Mouse (Mus musculus) neural tube, embryonic 13.5 days (tissue): Measurements from ENCODE around the gene Slc8a3. TPM values are rescaled to one million over a fixed set of nuclear protein-coding genes. Genes with fewer than 3 reads are reported as not detected.
A peak's percentile ranks its signal among the peaks of the same experiment; 100 is the strongest.

Experiments used
- ATAC-seq: fragments of 200-750 bp; cut with Nextera tagmentation; 2 replicates; pipeline ENCODE4 v1.8.0; 2017; ENCODE audit warnings: low read depth, mild to moderate bottlenecking, moderate TSS enrichment, moderate library complexity
- H3K27ac ChIP-seq: fragments of 300-500 bp; sonication (generic); replicated peaks from 2 replicates; pipeline ENCODE4 v1.5.1; 2015; ENCODE audit warnings: moderate library complexity, mild to moderate bottlenecking, inconsistent platforms
- H3K27me3 ChIP-seq: fragments of 300-500 bp; sonication (generic); 2 replicates; pipeline ENCODE4 v1.6.1; 2015; ENCODE audit warnings: mild to moderate bottlenecking, inconsistent platforms
- H3K36me3 ChIP-seq: fragments of 300-500 bp; sonication (generic); 2 replicates; pipeline ENCODE4 v1.6.1; 2015; ENCODE audit warnings: mild to moderate bottlenecking, inconsistent platforms
- H3K4me1 ChIP-seq: fragments of 300-500 bp; sonication (generic); replicated peaks from 2 replicates; pipeline ENCODE4 v1.6.1; 2015; ENCODE audit warnings: inconsistent platforms
- H3K4me2 ChIP-seq: fragments of 300-500 bp; sonication (generic); 2 replicates; pipeline ENCODE4 v1.6.1; 2015; ENCODE audit warnings: inconsistent platforms, mild to moderate bottlenecking, moderate library complexity
- H3K4me3 ChIP-seq: fragments of 300-500 bp; sonication (generic); 2 replicates; pipeline ENCODE4 v1.5.1; 2015; ENCODE audit warnings: mild to moderate bottlenecking, inconsistent platforms
- H3K9ac ChIP-seq: fragments of 300-500 bp; sonication (generic); 2 replicates; pipeline ENCODE4 v1.6.1; 2015; ENCODE audit warnings: moderate library complexity, mild to moderate bottlenecking, inconsistent platforms
- H3K9me3 ChIP-seq: fragments of 300-500 bp; sonication (generic); 2 replicates; pipeline ENCODE4 v1.6.1; 2016; ENCODE audit warnings: inconsistent platforms
- WGBS: fragments of 180-500 bp; shearing (Covaris S2); methylation state at CpG from one replicate; pipeline ENCODE4 v1.1.7; 2015; 5-methylcytosine and 5-hydroxymethylcytosine counted together
- polyA plus RNA-seq: library from polyadenylated mRNA; unstranded; fragments of >200 nt; fragmentation: Nextera tagmentation; extraction: Ambion mirVana; gene quantifications from 2 replicates; pipeline ENCODE4 v1.2.1, GENCODE M21; 2015

The Slc8a3 gene
- polyA plus RNA-seq, 1 experiment from 2014 or later, result 5.2 TPM

DNA sequence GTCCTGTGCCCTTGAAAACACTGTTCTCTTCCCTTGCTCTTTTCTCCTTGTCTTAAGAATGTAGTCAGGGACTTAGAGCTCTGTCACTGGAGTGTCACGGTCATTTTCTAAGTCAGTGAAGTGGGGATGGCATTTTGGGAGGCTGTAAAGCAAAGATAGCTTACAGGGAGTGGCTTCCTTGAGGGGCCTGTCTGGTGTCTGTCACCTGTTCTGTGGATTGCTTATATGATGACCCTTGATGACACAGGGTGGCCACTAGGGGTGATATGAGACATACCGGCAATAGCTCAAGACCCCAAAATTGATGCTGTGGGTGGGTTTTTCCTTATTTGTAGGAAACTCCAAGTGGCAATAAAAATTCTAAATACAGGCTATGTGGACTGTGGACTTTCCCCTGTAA, 164.5 kb downstream of the Slc8a3 start:
- H3K9me3 ChIP-seq, result no peaks in the 10 kb centered on the region
- WGBS, result 74% methylated on average over 2 of the region's 2 CpGs
- H3K4me1 ChIP-seq, result peaks cover 21% of the 10 kb centered on the region
- H3K27ac ChIP-seq, result no peak overlapping the region
- H3K4me3 ChIP-seq, result no peak overlapping the region
- no peak overlapping the region for H3K4me2 ChIP-seq
- no peaks in the 10 kb centered on the region for H3K36me3 ChIP-seq
- ATAC-seq, result no peak
- no peak overlapping the region for H3K9ac ChIP-seq
- peaks cover 30% of the 10 kb centered on the region for H3K27me3 ChIP-seq

DNA sequence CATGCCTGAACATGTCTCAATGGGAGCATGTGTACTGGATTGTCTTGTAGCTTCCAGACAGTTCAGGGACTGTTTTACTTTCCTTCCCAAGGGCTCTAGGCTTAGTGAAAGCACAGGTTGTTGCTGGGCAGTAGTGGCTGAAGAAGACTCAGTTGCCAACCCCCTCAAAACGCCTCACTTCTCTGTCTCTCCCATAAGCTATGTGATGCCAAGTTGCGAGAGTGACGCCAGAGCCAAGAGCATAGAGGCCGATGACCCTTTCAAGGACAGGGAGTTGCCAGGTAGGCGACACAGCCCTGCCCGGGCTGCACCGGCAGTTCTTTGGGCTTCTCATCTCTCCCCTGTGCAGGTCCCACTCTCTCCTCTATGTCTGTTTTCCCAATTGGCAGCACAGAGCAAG, 164.9 kb downstream of the Slc8a3 start:
- ATAC-seq, result no peak
- no peak overlapping the region for H3K9ac ChIP-seq
- no peak overlapping the region for H3K27ac ChIP-seq
- peaks cover 35% of the 10 kb centered on the region for H3K27me3 ChIP-seq
- 92% methylated on average over 7 of the region's 7 CpGs for WGBS
- H3K9me3 ChIP-seq, result no peaks in the 10 kb centered on the region
- no peak overlapping the region for H3K4me3 ChIP-seq
- H3K36me3 ChIP-seq, result no peaks in the 10 kb centered on the region
- no peak overlapping the region for H3K4me2 ChIP-seq
- peaks cover 21% of the 10 kb centered on the region for H3K4me1 ChIP-seq

GRCm38 (mm10) chr12:81167142-81167541, 165.8 kb downstream of the Slc8a3 start:
- Histone ChIP-seq H3K4me1 (peaks cover 21% of the 10 kb centered on the region), H3K27ac (peak overlapping the region; percentile 70), H3K4me2 (no peak overlapping the region), H3K9ac (0 out of 2 replicates have a peak overlapping the region, but pooled peaks have one; percentile 42), H3K27me3 (peaks cover 37% of the 10 kb centered on the region), H3K4me3 (no peak overlapping the region), H3K9me3 (no peaks in the 10 kb centered on the region), H3K36me3 (no peaks in the 10 kb centered on the region)
- peak; percentile 47; the same call in 1 of the 2 replicates for ATAC-seq
- WGBS, result 18% methylated on average over 9 of the region's 9 CpGs

DNA sequence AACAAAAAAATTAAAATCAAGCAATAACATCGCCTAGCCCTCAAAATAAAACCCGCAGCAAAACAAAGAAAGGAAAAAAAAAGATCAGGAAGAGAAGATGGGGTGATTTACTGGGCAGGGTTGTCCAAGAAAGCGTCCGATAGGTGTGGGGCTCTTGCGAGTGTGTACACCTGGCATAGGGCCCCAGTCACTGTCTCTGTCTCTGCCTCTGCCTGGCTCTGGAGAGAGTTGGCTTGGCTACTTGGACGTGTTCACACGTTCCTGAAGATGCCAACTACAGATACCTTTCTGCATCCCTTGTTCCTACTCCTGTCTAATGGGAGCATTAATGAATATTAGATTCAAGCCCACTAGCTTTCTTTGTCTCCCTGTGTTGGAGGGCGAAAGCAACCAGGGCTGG, 166.4 kb downstream of the Slc8a3 start:
- Histone ChIP-seq H3K27ac (peak overlapping the region; percentile 70), H3K36me3 (no peaks in the 10 kb centered on the region), H3K4me3 (no peak overlapping the region), H3K9ac (peak overlapping the region; percentile 42; the same call in 1 of the 2 replicates), H3K9me3 (no peaks in the 10 kb centered on the region), H3K27me3 (peaks cover 37% of the 10 kb centered on the region), H3K4me1 (peaks cover 21% of the 10 kb centered on the region), H3K4me2 (peak overlapping the region; percentile 24; the same call in 1 of the 2 replicates)
- 23% methylated on average over 8 of the region's 8 CpGs for WGBS
- peak; percentile 52; the same call in 1 of the 2 replicates for ATAC-seq

GRCm38 (mm10) chr12:81166092-81166491, 166.9 kb downstream of the Slc8a3 start:
- Histone ChIP-seq H3K4me1 (peaks cover 21% of the 10 kb centered on the region), H3K9ac (peak overlapping the region; percentile 42; the same call in 1 of the 2 replicates), H3K4me3 (no peak overlapping the region), H3K4me2 (peak overlapping the region; percentile 24), H3K27me3 (peaks cover 37% of the 10 kb centered on the region), H3K9me3 (no peaks in the 10 kb centered on the region), H3K36me3 (no peaks in the 10 kb centered on the region), H3K27ac (peak overlapping the region; percentile 39; the same call in 1 of the 2 replicates)
- ATAC-seq, result peak; percentile 89
- WGBS, result 5% methylated on average over 10 of the region's 10 CpGs

DNA sequence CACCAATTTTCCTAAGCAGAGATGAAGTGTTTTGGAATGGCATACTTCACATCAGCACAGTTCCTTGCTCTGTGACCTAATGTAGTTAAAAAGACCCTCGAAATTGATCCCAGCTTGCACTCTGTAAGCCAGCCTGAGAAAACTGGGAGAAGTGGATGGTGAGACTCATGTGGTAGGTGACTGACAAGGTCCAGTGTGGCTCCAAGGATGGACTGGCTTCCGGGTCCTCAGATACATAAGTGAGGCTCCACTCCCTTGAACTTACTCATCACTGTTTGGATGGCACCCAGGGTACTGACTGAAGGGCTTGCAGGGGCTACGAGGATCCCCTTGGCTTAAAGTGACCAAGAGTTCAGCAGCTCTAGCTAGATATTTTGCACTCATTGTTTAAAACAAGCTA, 169.4 kb downstream of the Slc8a3 start:
- Histone ChIP-seq H3K4me2 (no peak overlapping the region), H3K4me3 (no peak overlapping the region), H3K27ac (no peak overlapping the region), H3K9ac (no peak overlapping the region), H3K4me1 (peaks cover 21% of the 10 kb centered on the region), H3K9me3 (no peaks in the 10 kb centered on the region), H3K27me3 (peaks cover 34% of the 10 kb centered on the region), H3K36me3 (no peaks in the 10 kb centered on the region)
- ATAC-seq, result no peak
- WGBS, result 93% methylated on average over 3 of the region's 3 CpGs

- Histone ChIP-seq H3K4me1 (peaks cover 21% of the 10 kb centered on the region), H3K36me3 (no peaks in the 10 kb centered on the region), H3K4me2 (no peak overlapping the region), H3K27ac (no peak overlapping the region), H3K9ac (no peak overlapping the region), H3K9me3 (no peaks in the 10 kb centered on the region), H3K27me3 (peaks cover 30% of the 10 kb centered on the region), H3K4me3 (no peak overlapping the region)
- no peak for ATAC-seq
- WGBS, result 80% methylated on average over 3 of the region's 3 CpGs
Observed at GRCm38 (mm10) chr12:81163131-81163530, 169.8 kb downstream of the Slc8a3 start.

GRCm38 (mm10) chr12:81161282-81161681, 171.7 kb downstream of the Slc8a3 start:
- H3K4me1 ChIP-seq, result peaks cover 9% of the 10 kb centered on the region
- no peaks in the 10 kb centered on the region for H3K9me3 ChIP-seq
- H3K27ac ChIP-seq, result no peak overlapping the region
- no peak overlapping the region for H3K9ac ChIP-seq
- WGBS, result 87% methylated on average over 2 of the region's 2 CpGs
- H3K36me3 ChIP-seq, result no peaks in the 10 kb centered on the region
- no peak overlapping the region for H3K4me3 ChIP-seq
- no peak for ATAC-seq
- peaks cover 15% of the 10 kb centered on the region for H3K27me3 ChIP-seq
- no peak overlapping the region for H3K4me2 ChIP-seq

DNA sequence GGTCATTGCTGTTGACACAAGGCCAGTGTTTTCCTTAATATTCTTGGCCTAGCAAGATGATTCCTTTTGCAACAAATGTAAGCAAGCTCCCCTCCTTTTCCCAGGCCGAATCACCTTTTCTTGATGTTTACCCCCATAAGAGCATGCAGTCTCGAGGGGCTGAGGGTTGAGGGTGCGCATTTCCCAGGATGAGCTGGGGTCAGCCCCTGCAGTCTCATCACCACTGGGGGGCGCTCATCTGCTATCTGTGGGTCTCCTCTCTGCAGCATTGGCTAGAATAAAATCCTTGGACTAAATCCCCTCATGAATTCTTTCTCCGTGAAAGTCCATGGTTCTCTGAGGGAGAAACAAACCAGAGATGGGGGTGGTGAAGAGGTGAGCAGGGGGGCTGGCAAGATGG, 172.1 kb downstream of the Slc8a3 start:
- Histone ChIP-seq H3K4me2 (no peak overlapping the region), H3K4me3 (no peak overlapping the region), H3K27me3 (peaks cover 15% of the 10 kb centered on the region), H3K27ac (no peak overlapping the region), H3K9ac (no peak overlapping the region), H3K9me3 (no peaks in the 10 kb centered on the region), H3K36me3 (no peaks in the 10 kb centered on the region), H3K4me1 (peaks cover 4% of the 10 kb centered on the region)
- ATAC-seq, result no peak
- 65% methylated on average over 5 of the region's 5 CpGs for WGBS

DNA sequence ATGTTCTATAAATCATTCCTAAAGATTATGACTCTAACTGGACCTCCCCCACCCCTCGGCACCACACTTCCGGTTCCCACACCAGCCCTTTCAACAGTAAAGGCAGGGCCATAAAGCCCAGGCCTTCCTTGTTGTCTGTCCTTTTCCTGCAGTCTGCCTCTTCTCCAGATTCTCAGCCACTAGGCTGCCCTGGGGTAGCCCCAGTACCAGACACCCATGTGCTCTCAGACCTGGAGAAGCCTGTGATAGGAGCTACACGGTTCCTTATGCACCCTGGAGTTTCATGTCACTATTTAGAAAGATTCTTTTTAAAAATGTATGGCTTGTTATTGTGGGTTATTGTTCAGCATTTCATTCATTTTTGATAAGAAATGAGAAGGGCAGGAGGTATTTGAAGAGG, 172.6 kb downstream of the Slc8a3 start:
- Histone ChIP-seq H3K4me2 (no peak overlapping the region), H3K4me1 (0 out of 2 replicates have a peak, but pooled peaks cover under 1% of the 10 kb centered on the region), H3K4me3 (no peak overlapping the region), H3K9ac (no peak overlapping the region), H3K9me3 (no peaks in the 10 kb centered on the region), H3K27me3 (peaks cover 15% of the 10 kb centered on the region), H3K27ac (no peak overlapping the region), H3K36me3 (no peaks in the 10 kb centered on the region)
- no peak for ATAC-seq
- 34% methylated on average over 3 of the region's 3 CpGs for WGBS

DNA sequence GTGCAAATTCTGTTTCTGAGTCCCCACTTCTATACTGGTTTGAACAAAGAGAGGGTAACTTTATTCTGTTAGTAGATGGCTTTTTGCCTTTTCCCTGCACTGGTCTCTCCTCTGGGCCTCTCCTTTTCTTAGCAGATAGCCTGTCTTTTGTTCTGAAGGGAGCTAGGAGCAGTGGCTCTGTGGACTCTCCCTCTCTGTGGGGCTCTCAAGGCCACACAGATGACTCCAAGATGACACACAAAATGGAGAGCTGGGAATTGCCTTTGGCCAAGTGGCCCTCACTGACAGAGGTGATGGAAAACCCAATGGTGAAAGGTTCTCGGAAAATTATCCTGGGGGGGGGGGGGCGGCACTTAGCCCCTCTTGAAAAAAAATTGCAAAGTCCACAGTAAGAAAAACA, 173.0 kb downstream of the Slc8a3 start:
- no peak overlapping the region for H3K9ac ChIP-seq
- H3K4me1 ChIP-seq, result no peaks in the 10 kb centered on the region
- WGBS, result 31% methylated on average over 2 of the region's 2 CpGs
- H3K9me3 ChIP-seq, result no peaks in the 10 kb centered on the region
- peaks cover 15% of the 10 kb centered on the region for H3K27me3 ChIP-seq
- ATAC-seq, result no peak
- H3K4me2 ChIP-seq, result no peak overlapping the region
- no peak overlapping the region for H3K27ac ChIP-seq
- no peak overlapping the region for H3K4me3 ChIP-seq
- no peaks in the 10 kb centered on the region for H3K36me3 ChIP-seq

- Histone ChIP-seq H3K27me3 (no peaks in the 10 kb centered on the region; the same call in 1 of the 2 replicates), H3K4me3 (no peak overlapping the region), H3K4me1 (no peaks in the 10 kb centered on the region), H3K36me3 (no peaks in the 10 kb centered on the region), H3K9me3 (no peaks in the 10 kb centered on the region), H3K27ac (no peak overlapping the region), H3K9ac (no peak overlapping the region), H3K4me2 (no peak overlapping the region)
- ATAC-seq, result no peak
- 85% methylated on average over 8 of the region's 8 CpGs for WGBS
Observed at GRCm38 (mm10) chr12:81156841-81157240, 176.1 kb downstream of the Slc8a3 start.

GRCm38 (mm10) chr12:81155675-81156074, 177.3 kb downstream of the Slc8a3 start:
- H3K4me3 ChIP-seq, result no peak overlapping the region
- H3K4me1 ChIP-seq, result no peaks in the 10 kb centered on the region
- H3K4me2 ChIP-seq, result no peak overlapping the region
- 76% methylated on average over 6 of the region's 6 CpGs for WGBS
- no peak overlapping the region for H3K9ac ChIP-seq
- no peaks in the 10 kb centered on the region for H3K9me3 ChIP-seq
- no peak overlapping the region for H3K27ac ChIP-seq
- ATAC-seq, result no peak
- H3K36me3 ChIP-seq, result no peaks in the 10 kb centered on the region
- no peaks in the 10 kb centered on the region; the same call in 1 of the 2 replicates for H3K27me3 ChIP-seq
